Mouse (Mus musculus) forelimb bud, embryonic 11.5 days (tissue): ENCODE results near the gene Nrp1.

Source experiments
- DNase-seq: peaks from one replicate; pipeline ENCODE4 v3.0.0-alpha.2; 2012; ENCODE audit warnings: low read depth, low spot score

Gene Nrp1

GRCm38 (mm10) chr8:128504136-128504829, 145.9 kb downstream of the Nrp1 start:
- no peak for DNase-seq

GRCm38 (mm10) chr8:128505866-128506265, 147.5 kb downstream of the Nrp1 start:
- DNase-seq, result no peak

GRCm38 (mm10) chr8:128508723-128509122, 150.3 kb downstream of the Nrp1 start:
- no peak for DNase-seq

GRCm38 (mm10) chr8:128511021-128511420, 152.6 kb downstream of the Nrp1 start:
- no peak for DNase-seq

GRCm38 (mm10) chr8:128511732-128512131, 153.3 kb downstream of the Nrp1 start:
- DNase-seq, result no peak

GRCm38 (mm10) chr8:128516846-128517446, 158.5 kb downstream of the Nrp1 start:
- no peak for DNase-seq

GRCm38 (mm10) chr8:128517546-128518102, 159.2 kb downstream of the Nrp1 start:
- DNase-seq, result no peak

GRCm38 (mm10) chr8:128519366-128519765, 161.0 kb downstream of the Nrp1 start:
- DNase-seq, result no peak

- DNase-seq, result no peak
Measured at GRCm38 (mm10) chr8:128523825-128524224, 165.4 kb downstream of the Nrp1 start.

GRCm38 (mm10) chr8:128525912-128526311, 167.5 kb downstream of the Nrp1 start:
- DNase-seq, result no peak

- no peak for DNase-seq
Measured at GRCm38 (mm10) chr8:128528591-128529383, 170.4 kb downstream of the Nrp1 start.

- DNase-seq, result no peak
Measured at GRCm38 (mm10) chr8:128534442-128534871, 176.1 kb downstream of the Nrp1 start.

GRCm38 (mm10) chr8:128535685-128536084, 177.3 kb downstream of the Nrp1 start:
- no peak for DNase-seq

- no peak for DNase-seq
Measured at GRCm38 (mm10) chr8:128538378-128538777, 180.0 kb downstream of the Nrp1 start.

- DNase-seq, result no peak
Measured at GRCm38 (mm10) chr8:128541355-128542090, 183.1 kb downstream of the Nrp1 start.

- DNase-seq, result no peak
Measured at GRCm38 (mm10) chr8:128544128-128544846, 185.9 kb downstream of the Nrp1 start.

GRCm38 (mm10) chr8:128546287-128546686, 187.9 kb downstream of the Nrp1 start:
- DNase-seq, result no peak

- DNase-seq, result no peak
Measured at GRCm38 (mm10) chr8:128547361-128547760, 189.0 kb downstream of the Nrp1 start.

- DNase-seq, result no peak
Measured at GRCm38 (mm10) chr8:128549738-128550137, 191.3 kb downstream of the Nrp1 start.

- DNase-seq, result peak; percentile 63
Measured at GRCm38 (mm10) chr8:128551421-128552139, 193.2 kb downstream of the Nrp1 start.
